Comparison of ENCODE assay signal across 19 mouse cellular contexts in the genomic region with DNA sequence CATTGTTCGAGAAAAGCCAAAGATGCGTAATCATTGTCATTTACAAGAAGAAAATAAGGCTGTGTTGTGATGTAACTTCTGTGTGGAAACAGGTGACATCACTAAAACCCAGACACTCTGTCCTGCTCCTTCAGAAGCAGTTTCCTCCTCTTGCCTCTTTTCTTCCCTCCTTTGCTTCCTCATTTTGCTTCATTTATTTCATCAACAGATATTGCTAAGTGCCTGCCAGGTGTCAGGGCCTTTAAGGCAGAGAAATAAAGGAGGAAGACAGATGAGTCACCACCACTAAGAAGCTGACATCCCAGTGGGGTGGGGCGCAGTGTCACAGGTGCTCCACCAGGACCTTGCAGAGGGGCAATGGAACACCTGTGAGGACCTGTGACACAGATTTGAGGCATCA.
A peak's percentile ranks its signal among the peaks of the same experiment; 100 is the strongest.
DNase-seq lines count a peak whose midpoint lies in the region; ATAC-seq lines count a peak whose summit lies in the region.
"Had no signal": no experiment of that assay in that cellular context is flagged by ENCODE, and none has a peak within 500 bp of the region (broad histone marks: within the 10 kb centered on the region; RNA-seq: fewer than 3 reads in every experiment).

No protein-coding gene starts in this region.

- H3K9ac ChIP-seq in embryonic facial prominence, embryonic 13.5 days: no peak overlapping the region
- H3K9ac ChIP-seq in embryonic facial prominence, embryonic 14.5 days (ENCODE audit: low read depth, low read length): no peak overlapping the region
- no peak overlapping the region for H3K9ac ChIP-seq in neural tube, embryonic 15.5 days (replicated peaks)
- H3K9ac ChIP-seq in midbrain, embryonic 11.5 days (ENCODE audit: low read length): no peak overlapping the region
- H3K9ac ChIP-seq: forebrain, embryonic 12.5 days; heart, embryonic 12.5 days; limb, embryonic 15.5 days; midbrain, embryonic 15.5 days had no signal

- no peaks in the 10 kb centered on the region for H3K9me3 ChIP-seq in embryonic facial prominence, embryonic 13.5 days
- no peaks in the 10 kb centered on the region for H3K9me3 ChIP-seq in embryonic facial prominence, embryonic 10.5 days
- no peaks in the 10 kb centered on the region for H3K9me3 ChIP-seq in embryonic facial prominence, embryonic 14.5 days (ENCODE audit: control insufficient read depth, low read length)
- no peaks in the 10 kb centered on the region for H3K9me3 ChIP-seq in neural tube, embryonic 15.5 days (replicated peaks)
- no peaks in the 10 kb centered on the region for H3K9me3 ChIP-seq in midbrain, embryonic 11.5 days (ENCODE audit: control insufficient read depth, low read length)
- H3K9me3 ChIP-seq: forebrain, embryonic 12.5 days; heart, embryonic 12.5 days; limb, embryonic 15.5 days; midbrain, embryonic 15.5 days had no signal

- H3K4me1 ChIP-seq in embryonic facial prominence, embryonic 13.5 days: 0 out of 2 replicates have a peak, but pooled peaks cover 3% of the 10 kb centered on the region
- no peaks in the 10 kb centered on the region for H3K4me1 ChIP-seq in embryonic facial prominence, embryonic 10.5 days
- H3K4me1 ChIP-seq in embryonic facial prominence, embryonic 14.5 days (ENCODE audit: control insufficient read depth, insufficient read depth, low read length): peaks cover 2% of the 10 kb centered on the region; the same call in 1 of the 2 replicates
- no peaks in the 10 kb centered on the region for H3K4me1 ChIP-seq in neural tube, embryonic 15.5 days
- no peaks in the 10 kb centered on the region for H3K4me1 ChIP-seq in midbrain, embryonic 11.5 days (ENCODE audit: control insufficient read depth, insufficient read depth, low read length)
- H3K4me1 ChIP-seq: heart, embryonic 12.5 days; limb, embryonic 15.5 days had no signal

- no peaks in the 10 kb centered on the region for H3K27me3 ChIP-seq in embryonic facial prominence, embryonic 13.5 days
- H3K27me3 ChIP-seq in embryonic facial prominence, embryonic 10.5 days (replicated peaks; ENCODE audit: low read depth, poor library complexity, severe bottlenecking): no peaks in the 10 kb centered on the region
- no peaks in the 10 kb centered on the region for H3K27me3 ChIP-seq in embryonic facial prominence, embryonic 14.5 days (replicated peaks; ENCODE audit: control insufficient read depth, insufficient read depth, low read length)
- no peaks in the 10 kb centered on the region for H3K27me3 ChIP-seq in neural tube, embryonic 15.5 days (replicated peaks)
- no peaks in the 10 kb centered on the region for H3K27me3 ChIP-seq in midbrain, embryonic 11.5 days (ENCODE audit: control insufficient read depth, insufficient read depth, low read length)
- H3K27me3 ChIP-seq: forebrain, embryonic 12.5 days; heart, embryonic 12.5 days; limb, embryonic 15.5 days; midbrain, embryonic 15.5 days had no signal

- no peak for ATAC-seq in embryonic facial prominence, embryonic 13.5 days (ENCODE audit: insufficient number of reproducible peaks, insufficient read depth, low FRiP score, low TSS enrichment, low read depth)
- no peak for ATAC-seq in embryonic facial prominence, embryonic 14.5 days (ENCODE audit: low read depth)
- ATAC-seq in megakaryocyte, adult 5-6 weeks (ENCODE audit: poor library complexity, severe bottlenecking): peak; percentile 96
- no peak for ATAC-seq in neural tube, embryonic 15.5 days (ENCODE audit: low FRiP score)
- no peak for ATAC-seq in midbrain, embryonic 11.5 days (ENCODE audit: low FRiP score)
- ATAC-seq: hindbrain, embryonic 16.5 days; midbrain, embryonic 15.5 days had no signal

- peak overlapping the region; percentile 52; the same call in 1 of the 2 replicates for H3K27ac ChIP-seq in embryonic facial prominence, embryonic 13.5 days
- H3K27ac ChIP-seq in embryonic facial prominence, embryonic 10.5 days (replicated peaks): no peak overlapping the region
- peak overlapping the region; percentile 48; the same call in 1 of the 2 replicates for H3K27ac ChIP-seq in embryonic facial prominence, embryonic 14.5 days (replicated peaks; ENCODE audit: low read depth, low read length)
- H3K27ac ChIP-seq in neural tube, embryonic 15.5 days (replicated peaks): no peak overlapping the region
- H3K27ac ChIP-seq in midbrain, embryonic 11.5 days (ENCODE audit: low read depth, low read length): no peak overlapping the region
- H3K27ac ChIP-seq: forebrain, embryonic 12.5 days; limb, embryonic 15.5 days; midbrain, embryonic 15.5 days had no signal

- no peaks in the 10 kb centered on the region for H3K36me3 ChIP-seq in embryonic facial prominence, embryonic 13.5 days
- H3K36me3 ChIP-seq in embryonic facial prominence, embryonic 10.5 days (replicated peaks): no peaks in the 10 kb centered on the region
- H3K36me3 ChIP-seq in embryonic facial prominence, embryonic 14.5 days (ENCODE audit: control insufficient read depth, insufficient read depth, low read length): no peaks in the 10 kb centered on the region
- no peaks in the 10 kb centered on the region for H3K36me3 ChIP-seq in neural tube, embryonic 15.5 days
- H3K36me3 ChIP-seq in midbrain, embryonic 11.5 days (ENCODE audit: control insufficient read depth, insufficient read depth, low read length): no peaks in the 10 kb centered on the region
- H3K36me3 ChIP-seq: forebrain, embryonic 12.5 days; heart, embryonic 12.5 days; limb, embryonic 15.5 days; midbrain, embryonic 15.5 days had no signal

- H3K4me3 ChIP-seq in embryonic facial prominence, embryonic 13.5 days: no peak overlapping the region
- H3K4me3 ChIP-seq in embryonic facial prominence, embryonic 10.5 days: no peak overlapping the region
- no peak overlapping the region for H3K4me3 ChIP-seq in embryonic facial prominence, embryonic 14.5 days (ENCODE audit: low read depth, low read length)
- H3K4me3 ChIP-seq in neural tube, embryonic 15.5 days (replicated peaks): no peak overlapping the region
- no peak overlapping the region for H3K4me3 ChIP-seq in midbrain, embryonic 11.5 days (ENCODE audit: low read depth, low read length)
- H3K4me3 ChIP-seq: forebrain, embryonic 12.5 days; heart, embryonic 12.5 days; limb, embryonic 15.5 days; midbrain, embryonic 15.5 days had no signal

- no peak overlapping the region for H3K4me2 ChIP-seq in embryonic facial prominence, embryonic 13.5 days
- H3K4me2 ChIP-seq in embryonic facial prominence, embryonic 14.5 days (ENCODE audit: low read depth, low read length): no peak overlapping the region
- H3K4me2 ChIP-seq in neural tube, embryonic 15.5 days: no peak overlapping the region
- no peak overlapping the region for H3K4me2 ChIP-seq in midbrain, embryonic 11.5 days
- H3K4me2 ChIP-seq: forebrain, embryonic 12.5 days; heart, embryonic 12.5 days; limb, embryonic 15.5 days; midbrain, embryonic 15.5 days had no signal

- no peak for DNase-seq in embryonic facial prominence, embryonic 10.5 days (ENCODE audit: low spot score)
- DNase-seq in 416B (ENCODE audit: low read depth): peak; percentile 60
- no peak for DNase-seq in embryonic facial prominence, embryonic 14.5 days (ENCODE audit: low spot score)
- DNase-seq in yolk sac, embryonic 10.5 days (ENCODE audit: low spot score): no peak
- DNase-seq in midbrain, embryonic 11.5 days (ENCODE audit: low spot score, missing footprints): no peak
- DNase-seq: adrenal gland, postnatal 10 days; cerebellum, adult 18-20 months; gastrocnemius, postnatal 25 days; kidney, adult 9 months; kidney, postnatal 4 days; right cerebral cortex, postnatal 14 days had no signal

- WGBS in embryonic facial prominence, embryonic 13.5 days: 93% methylated on average over 3 of the region's 3 CpGs
- WGBS in embryonic facial prominence, embryonic 10.5 days: 96% methylated on average over 3 of the region's 3 CpGs
- WGBS in embryonic facial prominence, embryonic 14.5 days: 90% methylated on average over 3 of the region's 3 CpGs
- 98% methylated on average over 3 of the region's 3 CpGs for WGBS in neural tube, embryonic 15.5 days
- 93% methylated on average over 3 of the region's 3 CpGs for WGBS in midbrain, embryonic 11.5 days

Comparison
In these comparisons a context has a peak if more than half of its experiments do, and no peak if none do; other contexts are left out.
1. H3K27ac ChIP-seq: peak in embryonic facial prominence, embryonic 13.5 days (single experiment) and embryonic facial prominence, embryonic 14.5 days (single experiment); none in embryonic facial prominence, embryonic 10.5 days (single experiment), neural tube, embryonic 15.5 days (single experiment) and midbrain, embryonic 11.5 days (single experiment).